Mouse (Mus musculus) liver, adult 2 months (tissue): ENCODE results near the gene Grik5. TPM values are rescaled to one million over a fixed set of nuclear protein-coding genes. Genes with fewer than 3 reads are reported as not detected.

ENCODE experiments used
- DNase-seq: peaks from one replicate; pipeline ENCODE4 v3.0.0-alpha.2; 2011; ENCODE audit warnings: low read depth, low spot score; ENCODE audit errors: extremely low read depth
- H3K27ac ChIP-seq: fragments of 200-500 bp; replicated peaks from 2 replicates; pipeline ENCODE4 v1.5.1; 2012; ENCODE audit warnings: low read depth, mild to moderate bottlenecking, control low read depth, inconsistent platforms, low read length; ENCODE audit not compliant: insufficient read depth
- H3K27me3 ChIP-seq: fragments of 200-500 bp; 2 replicates; pipeline ENCODE4 v1.6.1; 2012; ENCODE audit warnings: mild to moderate bottlenecking, moderate library complexity, low read length, inconsistent platforms; ENCODE audit not compliant: control insufficient read depth, insufficient read depth
- H3K36me3 ChIP-seq: fragments of 200-500 bp; 2 replicates; pipeline ENCODE4 v1.6.1; 2012; ENCODE audit warnings: low read length, inconsistent platforms; ENCODE audit not compliant: control insufficient read depth, insufficient read depth
- H3K4me1 ChIP-seq: fragments of 200-500 bp; 2 replicates; pipeline ENCODE4 v1.6.1; 2011; ENCODE audit warnings: low read length; ENCODE audit not compliant: control insufficient read depth, insufficient read depth
- H3K4me3 ChIP-seq: fragments of 200-500 bp; 2 replicates; pipeline ENCODE4 v1.5.1; 2011; ENCODE audit warnings: low read depth, mild to moderate bottlenecking, control low read depth, low read length, moderate library complexity; ENCODE audit not compliant: insufficient read depth
- H3K79me2 ChIP-seq: fragments of 200-500 bp; 2 replicates; pipeline ENCODE4 v1.6.1; 2012; ENCODE audit warnings: inconsistent platforms, mild to moderate bottlenecking, low read length, moderate library complexity; ENCODE audit not compliant: control insufficient read depth, insufficient read depth
- H3K9ac ChIP-seq: fragments of 200-500 bp; 2 replicates; pipeline ENCODE4 v1.6.1; 2012; ENCODE audit warnings: low read depth, mild to moderate bottlenecking, control low read depth, inconsistent platforms, low read length
- CTCF ChIP-seq: fragments of 200-500 bp; IDR thresholded peaks from 2 replicates; pipeline ENCODE4 v1.5.1; 2011; ENCODE audit warnings: low read depth, low read length, control low read depth
- POLR2A ChIP-seq: fragments of 200-500 bp; IDR thresholded peaks from 2 replicates; pipeline ENCODE4 v1.6.1; 2011; ENCODE audit warnings: low read length, control low read depth; ENCODE audit not compliant: insufficient read depth; ENCODE audit errors: extremely low read depth
- whole genome bisulfite sequencing: fragments of 180-500 bp; shearing (Covaris S2); methylation state at CpG from one replicate; pipeline ENCODE4 v1.1.7; 2018; 5-methylcytosine and 5-hydroxymethylcytosine counted together
- polyA plus RNA-seq: library from polyadenylated mRNA; depleted of rRNA; stranded (reverse); fragments of >200 nt; gene quantifications from 2 replicates; pipeline ENCODE4 v1.2.3, GENCODE M21; 2012
- total RNA-seq: library from RNA; depleted of rRNA; stranded (reverse); fragments of >200 nt; gene quantifications from 2 replicates; pipeline ENCODE4 v1.2.3, GENCODE M21; 2014

Gene Grik5
- total and polyA plus RNA-seq, 2 experiments = 2.4 to 14.0 TPM

DNA sequence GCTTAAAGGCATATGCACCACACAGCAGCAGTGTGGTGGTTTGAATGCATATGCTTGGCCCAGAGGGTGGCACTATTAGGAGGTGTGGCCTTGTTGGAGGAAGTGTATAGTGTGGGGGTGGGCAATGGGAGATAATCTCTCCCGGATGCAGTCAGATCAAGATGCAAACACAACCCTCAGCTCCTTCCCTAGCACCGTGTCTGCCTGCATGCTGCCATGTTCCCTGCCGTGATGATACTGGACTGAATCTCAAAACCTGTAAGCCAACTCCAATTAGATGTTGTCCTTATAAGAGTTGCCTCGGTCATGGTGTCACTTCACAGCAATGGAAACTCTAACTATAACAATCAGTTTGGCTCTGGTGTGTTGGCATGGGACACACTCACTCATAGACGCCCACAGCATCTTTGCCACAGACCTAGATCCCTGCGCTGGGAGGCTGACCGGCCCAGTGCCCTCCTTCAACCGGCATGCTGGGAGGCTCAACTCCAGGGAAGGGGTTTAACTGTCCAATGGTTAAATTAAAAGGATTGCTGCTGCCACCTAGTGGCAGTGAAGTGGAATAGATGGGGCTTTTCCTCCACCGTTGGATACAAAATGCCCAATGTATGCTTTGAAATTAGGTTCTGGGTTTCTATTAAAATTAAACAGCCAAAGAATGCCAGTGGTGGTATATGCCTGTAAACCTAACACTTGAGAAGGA lies 97.1 kb downstream of the Grik5 start:
- Histone ChIP-seq H3K4me3 (no peak overlapping the region), H3K79me2 (no peaks in the 10 kb centered on the region), H3K36me3 (no peaks in the 10 kb centered on the region; the same call in 1 of the 2 replicates), H3K27me3 (no peaks in the 10 kb centered on the region), H3K9ac (no peak overlapping the region), H3K4me1 (peaks cover 4% of the 10 kb centered on the region; the same call in 1 of the 2 replicates), H3K27ac (no peak overlapping the region)
- WGBS = 32% methylated on average over 9 of the region's 9 CpGs
- TF ChIP-seq POLR2A = no peak
- TF ChIP-seq CTCF = peak; percentile 55
- peak; percentile 26 for DNase-seq

DNA sequence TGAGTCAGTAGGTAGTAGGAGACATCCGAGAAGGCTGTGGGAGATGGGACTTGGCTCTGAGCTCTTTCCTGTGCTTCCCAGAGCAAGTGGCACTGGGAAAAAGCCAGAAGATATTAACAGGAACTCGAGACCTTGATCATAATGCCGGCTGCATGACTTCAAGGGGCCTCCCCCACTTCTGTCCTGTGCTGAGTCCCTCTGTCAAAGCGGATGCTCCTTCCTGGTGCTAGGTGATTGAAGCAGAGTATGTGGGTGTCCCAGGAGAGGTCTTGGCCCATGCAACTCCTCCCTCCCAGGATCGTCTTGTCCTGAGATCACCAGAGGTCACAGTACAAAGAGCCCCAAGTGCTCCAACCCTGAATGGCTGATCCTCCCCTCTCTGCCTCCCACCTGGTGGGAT lies 98.2 kb downstream of the Grik5 start:
- 87% methylated on average over 5 of the region's 5 CpGs for WGBS
- Histone ChIP-seq H3K79me2 (no peaks in the 10 kb centered on the region), H3K4me3 (no peak overlapping the region), H3K27me3 (no peaks in the 10 kb centered on the region), H3K27ac (no peak overlapping the region), H3K9ac (no peak overlapping the region), H3K36me3 (peaks cover 2% of the 10 kb centered on the region; the same call in 1 of the 2 replicates), H3K4me1 (peaks cover 4% of the 10 kb centered on the region; the same call in 1 of the 2 replicates)
- no peak for DNase-seq
- no peak for TF ChIP-seq CTCF
- no peak for TF ChIP-seq POLR2A

DNA sequence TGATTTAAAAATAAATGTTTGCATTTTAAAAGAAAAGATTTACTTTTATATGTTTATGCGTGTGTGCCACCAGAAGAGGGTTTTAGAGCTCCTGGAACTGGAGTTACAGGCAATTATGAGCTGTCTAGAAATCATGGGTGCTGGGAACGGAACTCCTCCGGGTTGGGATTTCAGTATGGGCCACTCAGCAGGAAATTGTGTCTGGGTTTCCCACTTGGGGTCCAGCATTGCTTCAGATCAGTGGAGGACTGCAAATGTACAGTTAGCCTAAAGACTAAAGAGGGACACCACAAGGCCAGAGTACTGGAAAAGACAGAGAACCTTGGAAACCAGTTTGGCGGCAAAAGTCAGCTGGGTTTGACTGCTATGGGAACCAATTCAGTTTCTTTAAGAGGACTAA lies 98.9 kb downstream of the Grik5 start:
- no peaks in the 10 kb centered on the region for H3K79me2 ChIP-seq
- H3K36me3 ChIP-seq = peaks cover 2% of the 10 kb centered on the region; the same call in 1 of the 2 replicates
- TF ChIP-seq POLR2A = no peak
- no peak for TF ChIP-seq CTCF
- DNase-seq = no peak
- peaks cover 4% of the 10 kb centered on the region; the same call in 1 of the 2 replicates for H3K4me1 ChIP-seq
- H3K27ac ChIP-seq = no peak overlapping the region
- H3K9ac ChIP-seq = no peak overlapping the region
- no peaks in the 10 kb centered on the region for H3K27me3 ChIP-seq
- 88% methylated on average over 4 of the region's 4 CpGs for WGBS
- H3K4me3 ChIP-seq = no peak overlapping the region

DNA sequence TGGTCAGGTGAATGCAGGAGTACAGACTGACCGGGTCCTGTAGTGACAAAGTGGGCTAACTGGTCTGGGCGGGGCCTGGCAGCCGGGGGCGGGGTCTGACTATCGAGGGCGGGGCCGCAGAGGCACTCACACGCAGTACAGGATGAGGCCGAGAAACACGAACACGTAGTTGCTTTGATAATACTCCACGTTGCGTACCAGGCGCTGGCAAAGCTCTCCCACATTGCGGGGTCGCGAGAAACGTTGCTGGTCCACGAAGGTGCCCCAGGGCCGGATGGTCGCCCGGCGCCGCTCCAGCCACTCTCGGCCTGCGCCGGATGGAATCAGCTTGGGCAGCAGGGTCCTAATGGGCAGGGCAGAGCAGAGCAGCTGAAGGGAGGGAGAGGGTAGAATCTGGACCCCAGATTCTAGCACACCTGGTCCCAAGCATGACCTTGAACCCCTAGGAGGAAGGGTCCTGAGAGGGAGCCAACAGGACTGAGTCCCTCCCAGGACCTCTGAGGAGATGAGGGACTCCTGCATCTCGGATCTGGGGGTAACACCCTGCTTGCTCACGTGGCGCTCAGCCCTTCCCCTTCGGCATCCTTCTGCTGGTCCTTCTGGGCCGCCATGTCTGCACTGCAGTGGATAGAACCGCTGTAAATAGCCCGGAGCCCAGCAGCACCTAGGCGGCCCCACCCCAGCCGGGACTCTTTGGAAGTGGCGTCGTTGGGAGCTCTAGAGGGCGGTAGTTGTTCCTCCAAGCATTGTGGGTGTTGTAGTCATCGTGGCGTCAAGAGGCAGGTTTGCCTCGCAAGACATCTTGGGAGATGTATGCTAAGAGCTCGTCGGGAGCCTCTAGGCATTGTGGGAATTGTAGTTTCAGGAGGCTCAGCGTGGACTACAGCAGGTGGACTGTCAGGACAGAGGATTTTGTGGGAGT lies 99.9 kb downstream of the Grik5 start, which contains the start of gene Rabac1:
Gene Rabac1 (minus strand): TSS at position 783 of the 922 bp plus-strand sequence.
- Histone ChIP-seq H3K4me3 (peak within 1 kb of the TSS; percentile 92), H3K9ac (peak within 1 kb of the TSS; percentile 90), H3K27me3 (no peaks in the 10 kb centered on the region), H3K27ac (peak within 1 kb of the TSS; percentile 80), H3K36me3 (peaks cover 2% of the 10 kb centered on the region; the same call in 1 of the 2 replicates), H3K79me2 (no peaks in the 10 kb centered on the region), H3K4me1 (peaks cover 4% of the 10 kb centered on the region; the same call in 1 of the 2 replicates)
- under 1% methylated on average over 45 of the region's 45 CpGs for WGBS
- peak; percentile 97 for DNase-seq
- TF ChIP-seq CTCF = peak; percentile 28; the same call in 1 of the 2 replicates
- TF ChIP-seq POLR2A = peak; percentile 87

DNA sequence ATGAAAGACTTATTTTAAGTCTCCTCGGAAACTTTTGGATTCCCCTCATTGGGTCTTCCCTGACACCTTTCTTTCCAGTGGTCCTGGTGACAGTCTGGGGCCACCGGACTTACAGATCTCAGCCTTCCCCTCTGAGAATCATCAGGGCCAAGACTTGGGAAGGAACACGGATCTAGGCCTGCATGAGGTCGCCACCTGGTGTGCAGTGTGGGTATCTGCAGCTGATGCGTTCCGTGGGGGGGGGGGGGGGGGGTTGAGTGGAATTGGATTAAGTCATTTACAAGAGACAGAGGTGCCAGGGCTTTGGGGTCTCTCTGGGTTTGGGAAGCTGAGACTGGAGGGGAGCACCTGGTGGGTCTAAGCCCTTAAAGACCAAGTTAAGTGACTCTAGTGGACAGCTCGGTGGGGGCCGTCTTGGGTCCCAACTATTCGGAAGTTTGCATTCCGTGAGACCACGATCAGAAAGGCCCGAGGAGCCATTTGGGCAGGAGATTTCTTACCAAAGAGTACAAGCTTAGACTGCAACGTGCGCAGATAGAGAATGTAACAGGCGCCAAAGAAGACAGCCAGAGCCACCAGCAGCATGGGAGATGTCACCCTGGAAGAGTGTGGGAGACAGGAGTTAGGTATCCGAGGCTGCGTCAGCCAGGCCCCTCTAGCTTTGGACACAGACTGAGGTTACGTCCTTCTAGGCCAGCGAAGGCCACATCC lies 100.7 kb downstream of the Grik5 start:
- TF ChIP-seq CTCF (peak; percentile 79), POLR2A (no peak)
- Histone ChIP-seq H3K4me3 (peak overlapping the region; percentile 92), H3K9ac (peak overlapping the region; percentile 35), H3K36me3 (peaks cover 2% of the 10 kb centered on the region; the same call in 1 of the 2 replicates), H3K27ac (peak overlapping the region; percentile 35; the same call in 1 of the 2 replicates), H3K27me3 (no peaks in the 10 kb centered on the region), H3K79me2 (no peaks in the 10 kb centered on the region), H3K4me1 (peaks cover 4% of the 10 kb centered on the region; the same call in 1 of the 2 replicates)
- DNase-seq = peak; percentile 26
- 18% methylated on average over 19 of the region's 19 CpGs for WGBS
